Mouse (Mus musculus) right cerebral cortex, postnatal 4 days (tissue): Measurements from ENCODE around the gene Myl3.

ENCODE experiments used
- DNase-seq: peaks from one replicate; pipeline ENCODE4 v3.0.0-alpha.2; 2022

Gene Myl3

GRCm38 (mm10) chr9:110763405-110763804 is 21.7 kb downstream of the Myl3 start:
- DNase-seq = no peak

GRCm38 (mm10) chr9:110772336-110772735 is 30.7 kb downstream of the Myl3 start:
- no peak for DNase-seq

- DNase-seq = no peak
Observed at GRCm38 (mm10) chr9:110774403-110775268, 33.0 kb downstream of the Myl3 start.

- no peak for DNase-seq
Observed at GRCm38 (mm10) chr9:110775269-110776022, 33.8 kb downstream of the Myl3 start.

- no peak for DNase-seq
Observed at GRCm38 (mm10) chr9:110778100-110778499, 36.4 kb downstream of the Myl3 start.

GRCm38 (mm10) chr9:110778559-110778958 is 36.9 kb downstream of the Myl3 start:
- DNase-seq = no peak

- DNase-seq = no peak
Observed at GRCm38 (mm10) chr9:110779242-110779913, 37.7 kb downstream of the Myl3 start.

- peak; percentile 99 for DNase-seq
Observed at GRCm38 (mm10) chr9:110781256-110781721, 39.6 kb downstream of the Myl3 start.

- DNase-seq = peak; percentile 77
Observed at GRCm38 (mm10) chr9:110781731-110782130, 40.1 kb downstream of the Myl3 start.

- no peak for DNase-seq
Observed at GRCm38 (mm10) chr9:110783611-110784010, 42.0 kb downstream of the Myl3 start.

GRCm38 (mm10) chr9:110788169-110788568 is 46.5 kb downstream of the Myl3 start:
- no peak for DNase-seq

- no peak for DNase-seq
Observed at GRCm38 (mm10) chr9:110790462-110790861, 48.8 kb downstream of the Myl3 start.

GRCm38 (mm10) chr9:110797013-110797412 is 55.4 kb downstream of the Myl3 start:
- no peak for DNase-seq

- DNase-seq = no peak
Observed at GRCm38 (mm10) chr9:110797866-110798265, 56.2 kb downstream of the Myl3 start, which contains the start of gene Prss42. Prss42 (plus strand) TSS chr9:110798166.

- no peak for DNase-seq
Observed at GRCm38 (mm10) chr9:110800834-110801479, 59.3 kb downstream of the Myl3 start.

GRCm38 (mm10) chr9:110803294-110803693 is 61.6 kb downstream of the Myl3 start:
- DNase-seq = no peak

- DNase-seq = no peak
Observed at GRCm38 (mm10) chr9:110810051-110810450, 68.4 kb downstream of the Myl3 start.

GRCm38 (mm10) chr9:110813789-110814188 is 72.1 kb downstream of the Myl3 start, which contains the start of gene Prss44:
Prss44 (plus strand) TSS chr9:110813994.
- no peak for DNase-seq
